Mouse (Mus musculus) embryonic facial prominence, embryonic 15.5 days (tissue): ENCODE data around the gene Tmem51. TPM values are rescaled to one million over a fixed set of nuclear protein-coding genes. Genes with fewer than 3 reads are reported as not detected.
A peak's percentile ranks its signal among the peaks of the same experiment; 100 is the strongest.

Source experiments
- ATAC-seq: fragments of 200-750 bp; cut with Nextera tagmentation; 2 replicates; pipeline ENCODE4 v1.8.0; 2017; ENCODE audit warnings: low read depth, moderate TSS enrichment; ENCODE audit not compliant: insufficient number of reproducible peaks, low FRiP score, low TSS enrichment
- H3K27ac ChIP-seq: fragments of 300-500 bp; sonication (generic); replicated peaks from 2 replicates; pipeline ENCODE4 v1.5.1; 2015; ENCODE audit warnings: mild to moderate bottlenecking, inconsistent platforms
- H3K27me3 ChIP-seq: fragments of 300-500 bp; sonication (generic); 2 replicates; pipeline ENCODE4 v1.6.1; 2015; ENCODE audit warnings: inconsistent platforms
- H3K36me3 ChIP-seq: fragments of 300-500 bp; sonication (generic); 2 replicates; pipeline ENCODE4 v1.6.1; 2015; ENCODE audit warnings: mild to moderate bottlenecking, inconsistent platforms
- H3K4me1 ChIP-seq: fragments of 300-500 bp; sonication (generic); 2 replicates; pipeline ENCODE4 v1.6.1; 2015; ENCODE audit warnings: inconsistent platforms
- H3K4me2 ChIP-seq: fragments of 300-500 bp; sonication (generic); replicated peaks from 2 replicates; pipeline ENCODE4 v1.6.1; 2015; ENCODE audit warnings: mild to moderate bottlenecking, inconsistent platforms
- H3K4me3 ChIP-seq: fragments of 300-500 bp; sonication (generic); replicated peaks from 2 replicates; pipeline ENCODE4 v1.5.1; 2015; ENCODE audit warnings: mild to moderate bottlenecking, inconsistent platforms
- H3K9ac ChIP-seq: fragments of 300-500 bp; sonication (generic); 2 replicates; pipeline ENCODE4 v1.6.1; 2015; ENCODE audit warnings: inconsistent platforms
- H3K9me3 ChIP-seq: fragments of 300-500 bp; sonication (generic); replicated peaks from 2 replicates; pipeline ENCODE4 v1.6.1; 2016; ENCODE audit warnings: inconsistent platforms
- WGBS: fragments of 180-500 bp; shearing (Covaris S2); methylation state at CpG from one replicate; pipeline ENCODE4 v1.1.7; 2015; 5-methylcytosine and 5-hydroxymethylcytosine counted together
- polyA plus RNA-seq: library from polyadenylated mRNA; unstranded; fragments of >200 nt; fragmentation: Nextera tagmentation; extraction: Ambion mirVana; gene quantifications from 2 replicates; pipeline ENCODE4 v1.2.1, GENCODE M21; 2015

Gene Tmem51
- polyA plus RNA-seq, 1 experiment from 2014 or later: 20.2 TPM

DNA sequence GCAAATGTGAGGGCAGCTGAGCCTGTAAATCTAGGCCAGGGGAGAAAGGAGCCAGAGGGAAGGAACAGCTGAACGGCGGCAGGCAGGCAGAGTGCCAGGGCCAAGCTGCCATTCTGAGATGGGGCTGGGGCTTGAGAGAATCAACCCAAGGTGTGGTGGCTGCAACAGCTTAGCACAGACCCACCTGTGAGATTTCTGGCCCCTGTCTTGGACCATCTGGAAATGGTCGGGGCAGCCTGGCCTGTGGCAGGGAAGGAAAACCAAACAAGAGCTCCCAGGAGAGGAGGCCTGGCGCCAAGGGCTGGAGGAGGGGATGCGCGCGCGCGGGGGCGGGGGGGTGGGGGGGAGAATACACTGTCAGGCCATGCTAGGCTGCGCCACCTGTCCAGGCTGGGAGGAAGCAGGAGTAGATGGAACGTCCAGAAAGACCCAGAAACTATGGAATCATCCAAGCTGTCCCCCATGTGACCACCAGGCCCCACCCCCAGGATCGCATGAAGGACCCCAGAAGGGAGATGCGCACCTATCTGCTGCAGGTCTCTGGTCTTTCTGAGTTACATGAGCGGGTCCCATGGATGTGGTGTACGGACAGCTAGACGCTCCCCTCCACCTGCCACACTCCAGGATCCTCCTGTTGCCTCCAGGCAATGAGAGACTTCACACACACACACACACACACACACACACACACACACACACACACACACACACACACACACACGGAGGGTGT, 3.0 kb downstream of the Tmem51 start:
- no peak overlapping the region for H3K27ac ChIP-seq
- H3K36me3 ChIP-seq: no peaks in the 10 kb centered on the region
- WGBS: 29% methylated on average over 14 of the region's 18 CpGs
- ATAC-seq: no peak
- peak overlapping the region; percentile 21 for H3K4me2 ChIP-seq
- no peak overlapping the region for H3K4me3 ChIP-seq
- H3K9ac ChIP-seq: no peak overlapping the region
- no peaks in the 10 kb centered on the region for H3K9me3 ChIP-seq
- no peaks in the 10 kb centered on the region for H3K27me3 ChIP-seq
- peaks cover 74% of the 10 kb centered on the region for H3K4me1 ChIP-seq

DNA sequence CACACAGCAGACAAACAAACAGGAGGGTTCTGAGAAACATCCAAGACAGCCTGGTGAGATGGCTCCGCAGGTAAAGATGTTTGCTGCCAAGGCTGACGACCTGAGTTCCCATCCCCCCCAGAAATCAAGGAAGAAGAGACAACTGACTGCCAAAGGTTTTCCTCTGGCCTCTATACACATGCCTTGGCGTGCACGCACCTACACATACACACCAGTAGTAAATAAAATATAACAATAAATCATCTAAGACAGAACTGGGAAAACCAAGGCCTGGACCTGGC, 3.7 kb downstream of the Tmem51 start:
- Histone ChIP-seq H3K27ac (no peak overlapping the region), H3K27me3 (no peaks in the 10 kb centered on the region), H3K4me1 (peaks cover 77% of the 10 kb centered on the region), H3K4me3 (no peak overlapping the region), H3K36me3 (no peaks in the 10 kb centered on the region), H3K4me2 (no peak overlapping the region), H3K9me3 (no peaks in the 10 kb centered on the region), H3K9ac (no peak overlapping the region)
- 72% methylated on average over 4 of the region's 4 CpGs for WGBS
- ATAC-seq: no peak

- no peak overlapping the region for H3K4me2 ChIP-seq
- ATAC-seq: no peak
- H3K27ac ChIP-seq: no peak overlapping the region
- H3K4me3 ChIP-seq: no peak overlapping the region
- peaks cover 77% of the 10 kb centered on the region for H3K4me1 ChIP-seq
- H3K27me3 ChIP-seq: no peaks in the 10 kb centered on the region
- no peak overlapping the region for H3K9ac ChIP-seq
- WGBS: 64% methylated on average over 14 of the region's 14 CpGs
- no peaks in the 10 kb centered on the region for H3K36me3 ChIP-seq
- no peaks in the 10 kb centered on the region for H3K9me3 ChIP-seq
Observed at GRCm38 (mm10) chr4:142079629-142080486, 4.2 kb downstream of the Tmem51 start.

- Histone ChIP-seq H3K4me3 (no peak overlapping the region), H3K4me1 (peaks cover 64% of the 10 kb centered on the region), H3K9me3 (no peaks in the 10 kb centered on the region), H3K4me2 (peak overlapping the region; percentile 27), H3K27ac (peak overlapping the region; percentile 73; the same call in 1 of the 2 replicates), H3K9ac (no peak overlapping the region), H3K36me3 (no peaks in the 10 kb centered on the region), H3K27me3 (no peaks in the 10 kb centered on the region)
- WGBS: 20% methylated on average over 18 of the region's 18 CpGs
- peak; percentile 64 for ATAC-seq
Observed at GRCm38 (mm10) chr4:142077572-142078271, 6.4 kb downstream of the Tmem51 start.

GRCm38 (mm10) chr4:142076883-142077282, 7.2 kb downstream of the Tmem51 start:
- Histone ChIP-seq H3K4me2 (no peak overlapping the region), H3K4me1 (peaks cover 56% of the 10 kb centered on the region)

DNA sequence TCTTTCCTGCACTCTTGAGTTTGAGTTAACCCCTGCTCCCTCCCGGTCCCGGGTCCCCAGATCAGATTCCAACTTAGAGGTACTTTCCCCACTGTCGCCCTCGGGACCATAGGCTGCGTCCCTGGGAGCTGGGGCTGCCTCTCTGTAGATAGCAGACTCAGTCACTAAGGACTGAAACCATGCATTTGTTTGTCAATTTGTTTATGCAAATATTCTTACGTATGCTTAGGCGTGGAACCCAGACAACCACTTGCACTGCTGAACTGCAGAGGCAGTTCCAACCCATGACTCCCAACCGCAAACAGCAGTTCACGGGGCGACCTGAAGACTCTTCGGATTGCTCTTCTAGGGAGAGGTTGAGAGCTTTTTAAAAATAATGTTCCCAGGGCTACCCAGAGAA, 8.2 kb downstream of the Tmem51 start:
- H3K4me1 ChIP-seq: peaks cover 56% of the 10 kb centered on the region
- no peaks in the 10 kb centered on the region for H3K9me3 ChIP-seq
- no peak for ATAC-seq
- H3K9ac ChIP-seq: no peak overlapping the region
- no peak overlapping the region for H3K4me3 ChIP-seq
- no peaks in the 10 kb centered on the region for H3K36me3 ChIP-seq
- no peak overlapping the region for H3K4me2 ChIP-seq
- no peak overlapping the region for H3K27ac ChIP-seq
- 71% methylated on average over 11 of the region's 11 CpGs for WGBS
- H3K27me3 ChIP-seq: no peaks in the 10 kb centered on the region

More at GRCm38 (mm10) chr4:142076883-142077282, 7.2 kb downstream of the Tmem51 start:
- Histone ChIP-seq H3K27ac (no peak overlapping the region), H3K36me3 (no peaks in the 10 kb centered on the region), H3K9me3 (no peaks in the 10 kb centered on the region), H3K9ac (no peak overlapping the region), H3K4me3 (no peak overlapping the region), H3K27me3 (no peaks in the 10 kb centered on the region)
- WGBS: 61% methylated on average over 1 of the region's 1 CpGs
- no peak for ATAC-seq

- 57% methylated on average over 13 of the region's 13 CpGs for WGBS
- Histone ChIP-seq H3K4me2 (no peak overlapping the region), H3K27ac (no peak overlapping the region), H3K9me3 (no peaks in the 10 kb centered on the region), H3K4me1 (peaks cover 51% of the 10 kb centered on the region), H3K27me3 (no peaks in the 10 kb centered on the region), H3K9ac (no peak overlapping the region), H3K36me3 (no peaks in the 10 kb centered on the region), H3K4me3 (no peak overlapping the region)
- ATAC-seq: no peak
Observed at GRCm38 (mm10) chr4:142074060-142074732, 9.9 kb downstream of the Tmem51 start.

GRCm38 (mm10) chr4:142071243-142071991, 12.7 kb downstream of the Tmem51 start:
- ATAC-seq: no peak
- H3K27ac ChIP-seq: peak overlapping the region; percentile 31; the same call in 1 of the 2 replicates
- no peaks in the 10 kb centered on the region for H3K27me3 ChIP-seq

GRCm38 (mm10) chr4:142070840-142071239, 13.3 kb downstream of the Tmem51 start:
- H3K9ac ChIP-seq: no peak overlapping the region
- no peak overlapping the region for H3K4me3 ChIP-seq
- 24% methylated on average over 8 of the region's 8 CpGs for WGBS
- no peak for ATAC-seq
- no peak overlapping the region for H3K4me2 ChIP-seq
- no peaks in the 10 kb centered on the region for H3K36me3 ChIP-seq
- H3K4me1 ChIP-seq: peaks cover 45% of the 10 kb centered on the region
- H3K9me3 ChIP-seq: no peaks in the 10 kb centered on the region
- H3K27ac ChIP-seq: 0 out of 2 replicates have a peak overlapping the region, but pooled peaks have one; percentile 31
- no peaks in the 10 kb centered on the region for H3K27me3 ChIP-seq

More at GRCm38 (mm10) chr4:142071243-142071991, 12.7 kb downstream of the Tmem51 start:
- H3K9me3 ChIP-seq: no peaks in the 10 kb centered on the region
- H3K4me3 ChIP-seq: no peak overlapping the region
- WGBS: 16% methylated on average over 18 of the region's 18 CpGs
- H3K36me3 ChIP-seq: no peaks in the 10 kb centered on the region
- H3K4me2 ChIP-seq: 0 out of 2 replicates have a peak overlapping the region, but pooled peaks have one; percentile 12
- H3K4me1 ChIP-seq: peaks cover 41% of the 10 kb centered on the region
- no peak overlapping the region for H3K9ac ChIP-seq
